Mouse (Mus musculus): ENCODE measurements around the gene Ciao2a.

GRCm38 (mm10) chr9:66186426-66186825 lies 60.0 kb downstream of the Ciao2a start:
- TF ChIP-seq POLR2A (IDR thresholded peaks at IDR 0.05; ENCODE audit: extremely low read depth, insufficient read depth, low read length) (no peak), CTCF (IDR thresholded peaks at IDR 0.05; ENCODE audit: extremely low read depth, insufficient read depth, low read length) (no peak)

Measured in cortical plate, adult 2 months (tissue).